Mouse (Mus musculus): ENCODE measurements around the gene Fkbp3.
"Not testable (repeated sequence)": the region's sequence is repeated elsewhere in the genome, so short reads cannot be mapped to it uniquely, and the experiment has no call there.

The Fkbp3 gene

GRCm38 (mm10) chr12:65073611-65074178 is at the start of gene Fkbp3:
Fkbp3 (minus strand) TSS chr12:65074007.
- peak; percentile 97 for DNase-seq (ENCODE audit: extremely low read depth, insufficient read length, low spot score)

- no peak for DNase-seq (ENCODE audit: extremely low read depth, insufficient read length, low spot score)
These were observed 45.6 kb upstream of the Fkbp3 start for GRCm38 (mm10) chr12:65119451-65119850.

- no peak for DNase-seq (ENCODE audit: extremely low read depth, insufficient read length, low spot score)
These were observed 45.2 kb upstream of the Fkbp3 start for GRCm38 (mm10) chr12:65118968-65119367.

- DNase-seq (ENCODE audit: extremely low read depth, insufficient read length, low spot score), result not testable (repeated sequence)
These were observed 41.2 kb upstream of the Fkbp3 start for GRCm38 (mm10) chr12:65114978-65115377.

- no peak for DNase-seq (ENCODE audit: extremely low read depth, insufficient read length, low spot score)
These were observed 40.1 kb upstream of the Fkbp3 start for GRCm38 (mm10) chr12:65113925-65114324.

- DNase-seq (ENCODE audit: extremely low read depth, insufficient read length, low spot score), result no peak
These were observed 39.0 kb upstream of the Fkbp3 start for GRCm38 (mm10) chr12:65112811-65113210.

GRCm38 (mm10) chr12:65111503-65111902 is 37.7 kb upstream of the Fkbp3 start:
- DNase-seq (ENCODE audit: extremely low read depth, insufficient read length, low spot score), result no peak

GRCm38 (mm10) chr12:65108746-65109145 is 34.9 kb upstream of the Fkbp3 start:
- DNase-seq (ENCODE audit: extremely low read depth, insufficient read length, low spot score), result no peak

GRCm38 (mm10) chr12:65076906-65077305 is 3.1 kb upstream of the Fkbp3 start:
- DNase-seq (ENCODE audit: extremely low read depth, insufficient read length, low spot score), result no peak

- DNase-seq (ENCODE audit: extremely low read depth, insufficient read length, low spot score), result no peak
These were observed 2.0 kb upstream of the Fkbp3 start for GRCm38 (mm10) chr12:65075733-65076310.

GRCm38 (mm10) chr12:65075085-65075732 is 1.4 kb upstream of the Fkbp3 start, which contains the start of gene Fancm:
Fancm (plus strand) TSS chr12:65075603.
- DNase-seq (ENCODE audit: extremely low read depth, insufficient read length, low spot score), result peak; percentile 83

GRCm38 (mm10) chr12:65074651-65075050 is 844 bp upstream of the Fkbp3 start:
- no peak for DNase-seq (ENCODE audit: extremely low read depth, insufficient read length, low spot score)

GRCm38 (mm10) chr12:65072911-65073610 is 746 bp downstream of the Fkbp3 start:
- DNase-seq (ENCODE audit: extremely low read depth, insufficient read length, low spot score), result peak; percentile 5

- no peak for DNase-seq (ENCODE audit: extremely low read depth, insufficient read length, low spot score)
These were observed 5.4 kb downstream of the Fkbp3 start for GRCm38 (mm10) chr12:65068409-65068808.

GRCm38 (mm10) chr12:65066234-65066633 is 7.6 kb downstream of the Fkbp3 start:
- no peak for DNase-seq (ENCODE audit: extremely low read depth, insufficient read length, low spot score)

GRCm38 (mm10) chr12:65065241-65065640 is 8.6 kb downstream of the Fkbp3 start:
- no peak for DNase-seq (ENCODE audit: extremely low read depth, insufficient read length, low spot score)

- no peak for DNase-seq (ENCODE audit: extremely low read depth, insufficient read length, low spot score)
These were observed 12.7 kb downstream of the Fkbp3 start for GRCm38 (mm10) chr12:65061082-65061481.

GRCm38 (mm10) chr12:65058203-65058602 is 15.6 kb downstream of the Fkbp3 start:
- DNase-seq (ENCODE audit: extremely low read depth, insufficient read length, low spot score), result no peak

- DNase-seq (ENCODE audit: extremely low read depth, insufficient read length, low spot score), result no peak
These were observed 25.0 kb downstream of the Fkbp3 start for GRCm38 (mm10) chr12:65048799-65049198.

- peak; percentile 32 for DNase-seq (ENCODE audit: extremely low read depth, insufficient read length, low spot score)
These were observed 36.3 kb downstream of the Fkbp3 start for GRCm38 (mm10) chr12:65037546-65037937.

- no peak for DNase-seq (ENCODE audit: extremely low read depth, insufficient read length, low spot score)
These were observed 36.8 kb downstream of the Fkbp3 start for GRCm38 (mm10) chr12:65036892-65037545.
